Mouse (Mus musculus): ENCODE results near the gene Naaa. TPM values are rescaled to one million over a fixed set of nuclear protein-coding genes. Genes with fewer than 3 reads are reported as not detected.

Gene Naaa
- polyA plus RNA-seq, 1 experiment, result 32.1 TPM

GRCm38 (mm10) chr5:92287840-92288239 is 9.9 kb upstream of the Naaa start:
- no peak overlapping the region for H3K27ac ChIP-seq (ENCODE audit: insufficient read depth, low read length)

GRCm38 (mm10) chr5:92283107-92283506 is 5.1 kb upstream of the Naaa start:
- H3K27me3 ChIP-seq (ENCODE audit: control insufficient read depth, insufficient read depth, low read length), result no peaks in the 10 kb centered on the region
- H3K4me1 ChIP-seq (ENCODE audit: control insufficient read depth, insufficient read depth, low read length), result no peaks in the 10 kb centered on the region
- whole genome bisulfite sequencing, result 64% methylated on average over 3 of the region's 3 CpGs
- TF ChIP-seq CTCF (IDR thresholded peaks at IDR 0.05; ENCODE audit: borderline replicate concordance, insufficient read depth, low read depth, low read length), result no peak
- no peak for TF ChIP-seq POLR2A (IDR thresholded peaks at IDR 0.05; ENCODE audit: borderline replicate concordance, insufficient read depth, low read length)
- no peak for DNase-seq
- no peak overlapping the region for H3K27ac ChIP-seq (ENCODE audit: insufficient read depth, low read length)
- H3K4me3 ChIP-seq (replicated peaks; ENCODE audit: insufficient read depth, low read depth, low read length), result no peak overlapping the region

More at GRCm38 (mm10) chr5:92287840-92288239, 9.9 kb upstream of the Naaa start:
- no peak overlapping the region for H3K4me3 ChIP-seq (replicated peaks; ENCODE audit: insufficient read depth, low read depth, low read length)
- no peak for DNase-seq
- no peaks in the 10 kb centered on the region for H3K27me3 ChIP-seq (ENCODE audit: control insufficient read depth, insufficient read depth, low read length)
- WGBS, result 59% methylated on average over 6 of the region's 6 CpGs
- no peaks in the 10 kb centered on the region for H3K4me1 ChIP-seq (ENCODE audit: control insufficient read depth, insufficient read depth, low read length)
- TF ChIP-seq POLR2A (IDR thresholded peaks at IDR 0.05; ENCODE audit: borderline replicate concordance, insufficient read depth, low read length), result no peak
- no peak for TF ChIP-seq CTCF (IDR thresholded peaks at IDR 0.05; ENCODE audit: borderline replicate concordance, insufficient read depth, low read depth, low read length)

GRCm38 (mm10) chr5:92282571-92282970 is 4.6 kb upstream of the Naaa start:
- no peak overlapping the region for H3K4me3 ChIP-seq (replicated peaks; ENCODE audit: insufficient read depth, low read depth, low read length)
- no peak for DNase-seq
- H3K27me3 ChIP-seq (ENCODE audit: control insufficient read depth, insufficient read depth, low read length), result no peaks in the 10 kb centered on the region
- TF ChIP-seq CTCF (IDR thresholded peaks at IDR 0.05; ENCODE audit: borderline replicate concordance, insufficient read depth, low read depth, low read length) (no peak), POLR2A (IDR thresholded peaks at IDR 0.05; ENCODE audit: borderline replicate concordance, insufficient read depth, low read length) (no peak)
- H3K4me1 ChIP-seq (ENCODE audit: control insufficient read depth, insufficient read depth, low read length), result no peaks in the 10 kb centered on the region
- 25% methylated on average over 4 of the region's 4 CpGs for WGBS
- no peak overlapping the region for H3K27ac ChIP-seq (ENCODE audit: insufficient read depth, low read length)

GRCm38 (mm10) chr5:92278942-92279537 is 1.1 kb upstream of the Naaa start:
- no peaks in the 10 kb centered on the region for H3K27me3 ChIP-seq (ENCODE audit: control insufficient read depth, insufficient read depth, low read length)
- no peak overlapping the region for H3K27ac ChIP-seq (ENCODE audit: insufficient read depth, low read length)
- TF ChIP-seq CTCF (IDR thresholded peaks at IDR 0.05; ENCODE audit: borderline replicate concordance, insufficient read depth, low read depth, low read length) (no peak), POLR2A (IDR thresholded peaks at IDR 0.05; ENCODE audit: borderline replicate concordance, insufficient read depth, low read length) (no peak)
- no peak overlapping the region for H3K4me3 ChIP-seq (replicated peaks; ENCODE audit: insufficient read depth, low read depth, low read length)
- H3K4me1 ChIP-seq (ENCODE audit: control insufficient read depth, insufficient read depth, low read length), result no peaks in the 10 kb centered on the region
- 91% methylated on average over 10 of the region's 10 CpGs for WGBS
- no peak for DNase-seq

- Histone ChIP-seq H3K27ac (ENCODE audit: insufficient read depth, low read length) (no peak overlapping the region), H3K27me3 (ENCODE audit: control insufficient read depth, insufficient read depth, low read length) (no peaks in the 10 kb centered on the region), H3K4me3 (replicated peaks; ENCODE audit: insufficient read depth, low read depth, low read length) (no peak overlapping the region), H3K4me1 (ENCODE audit: control insufficient read depth, insufficient read depth, low read length) (no peaks in the 10 kb centered on the region)
- DNase-seq, result no peak
- WGBS, result 87% methylated on average over 7 of the region's 7 CpGs
- TF ChIP-seq POLR2A (IDR thresholded peaks at IDR 0.05; ENCODE audit: borderline replicate concordance, insufficient read depth, low read length) (no peak), CTCF (IDR thresholded peaks at IDR 0.05; ENCODE audit: borderline replicate concordance, insufficient read depth, low read depth, low read length) (no peak)
These were observed 7.5 kb downstream of the Naaa start for GRCm38 (mm10) chr5:92270496-92270895.

GRCm38 (mm10) chr5:92263761-92264359 is 14.1 kb downstream of the Naaa start:
- no peak overlapping the region for H3K4me3 ChIP-seq (replicated peaks; ENCODE audit: insufficient read depth, low read depth, low read length)
- H3K4me1 ChIP-seq (ENCODE audit: control insufficient read depth, insufficient read depth, low read length), result no peaks in the 10 kb centered on the region
- no peaks in the 10 kb centered on the region for H3K27me3 ChIP-seq (ENCODE audit: control insufficient read depth, insufficient read depth, low read length)
- H3K27ac ChIP-seq (ENCODE audit: insufficient read depth, low read length), result no peak overlapping the region
- 19% methylated on average over 4 of the region's 4 CpGs for WGBS
- DNase-seq, result peak; percentile 26 to 56
- TF ChIP-seq POLR2A (IDR thresholded peaks at IDR 0.05; ENCODE audit: borderline replicate concordance, insufficient read depth, low read length) (no peak), CTCF (IDR thresholded peaks at IDR 0.05; ENCODE audit: borderline replicate concordance, insufficient read depth, low read depth, low read length) (no peak)

GRCm38 (mm10) chr5:92262646-92263045 is 15.3 kb downstream of the Naaa start:
- Histone ChIP-seq H3K4me3 (replicated peaks; ENCODE audit: insufficient read depth, low read depth, low read length) (no peak overlapping the region), H3K27ac (ENCODE audit: insufficient read depth, low read length) (no peak overlapping the region), H3K27me3 (ENCODE audit: control insufficient read depth, insufficient read depth, low read length) (no peaks in the 10 kb centered on the region), H3K4me1 (ENCODE audit: control insufficient read depth, insufficient read depth, low read length) (no peaks in the 10 kb centered on the region)
- TF ChIP-seq POLR2A (IDR thresholded peaks at IDR 0.05; ENCODE audit: borderline replicate concordance, insufficient read depth, low read length) (no peak), CTCF (IDR thresholded peaks at IDR 0.05; ENCODE audit: borderline replicate concordance, insufficient read depth, low read depth, low read length) (no peak)
- DNase-seq, result no peak
- WGBS, result 92% methylated on average over 8 of the region's 8 CpGs

- DNase-seq, result no peak
- Histone ChIP-seq H3K27ac (ENCODE audit: insufficient read depth, low read length) (no peak within 1 kb of the TSS), H3K4me1 (ENCODE audit: control insufficient read depth, insufficient read depth, low read length) (no peaks in the 10 kb centered on the region), H3K27me3 (ENCODE audit: control insufficient read depth, insufficient read depth, low read length) (no peaks in the 10 kb centered on the region), H3K4me3 (replicated peaks; ENCODE audit: insufficient read depth, low read depth, low read length) (no peak within 1 kb of the TSS)
- TF ChIP-seq POLR2A (IDR thresholded peaks at IDR 0.05; ENCODE audit: borderline replicate concordance, insufficient read depth, low read length) (no peak), CTCF (IDR thresholded peaks at IDR 0.05; ENCODE audit: borderline replicate concordance, insufficient read depth, low read depth, low read length) (no peak)
- 22% methylated on average over 6 of the region's 6 CpGs for WGBS
These were observed 21.8 kb downstream of the Naaa start, which contains the start of gene Ppef2 for GRCm38 (mm10) chr5:92256218-92256617. TSS of gene Ppef2 (minus strand) at chr5:92256278.

All from cerebellum, adult 2 months (tissue).